Mouse (Mus musculus) cerebellum, adult 9-11 months (tissue): ENCODE measurements around the gene Cog5.
A peak's percentile ranks its signal among the peaks of the same experiment; 100 is the strongest.

Experiments used
- DNase-seq: peaks from one replicate; pipeline ENCODE4 v3.0.0; 2022

Gene Cog5

GRCm38 (mm10) chr12:31712233-31712632, 57.6 kb downstream of the Cog5 start:
- no peak for DNase-seq

DNA sequence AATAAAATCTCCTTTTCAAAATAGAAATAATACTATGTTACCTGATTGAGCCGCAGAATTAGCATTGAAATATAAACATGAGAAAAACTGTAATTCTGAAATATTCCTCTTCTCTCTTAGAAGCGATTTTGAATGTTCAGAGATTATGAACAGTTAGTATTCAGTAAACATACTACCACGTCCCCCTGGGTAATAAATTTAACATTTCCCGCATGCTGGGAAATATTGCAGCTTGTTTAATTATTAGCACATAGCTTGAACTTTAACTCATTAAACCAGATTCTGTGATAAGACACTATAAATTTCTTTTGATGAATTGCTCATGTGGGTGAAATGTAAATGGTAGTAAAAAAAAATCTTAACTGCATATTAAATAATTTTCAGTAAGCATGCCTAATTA, 58.1 kb downstream of the Cog5 start:
- DNase-seq = no peak

- peak; percentile 87 for DNase-seq
These were observed 58.9 kb downstream of the Cog5 start, which contains the start of gene Gpr22 for GRCm38 (mm10) chr12:31713600-31713999. Gene Gpr22 (minus strand): TSS chr12:31713947.

DNA sequence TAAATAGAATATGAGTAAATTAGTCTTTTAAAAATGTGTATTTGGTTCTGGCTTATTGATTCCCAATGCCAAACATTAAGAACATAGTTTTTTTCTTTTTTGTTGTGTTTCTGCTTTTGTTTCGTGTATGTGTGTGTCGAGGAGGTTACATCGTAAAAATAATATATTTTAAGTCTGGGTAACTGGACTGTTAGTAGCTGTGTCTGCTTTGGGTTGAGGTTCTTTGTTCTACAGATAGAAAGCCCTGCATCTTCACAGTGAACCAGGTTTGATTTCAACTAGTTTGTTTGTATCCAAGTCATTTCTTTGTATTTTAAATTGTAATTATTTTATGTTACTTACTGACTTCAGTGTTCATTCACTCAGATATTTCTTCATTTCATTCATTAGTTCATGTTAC, 59.4 kb downstream of the Cog5 start:
- DNase-seq = no peak

- DNase-seq = no peak
These were observed 65.1 kb downstream of the Cog5 start for GRCm38 (mm10) chr12:31719586-31720275.

- DNase-seq = no peak
These were observed 69.9 kb downstream of the Cog5 start for GRCm38 (mm10) chr12:31724576-31724975.

DNA sequence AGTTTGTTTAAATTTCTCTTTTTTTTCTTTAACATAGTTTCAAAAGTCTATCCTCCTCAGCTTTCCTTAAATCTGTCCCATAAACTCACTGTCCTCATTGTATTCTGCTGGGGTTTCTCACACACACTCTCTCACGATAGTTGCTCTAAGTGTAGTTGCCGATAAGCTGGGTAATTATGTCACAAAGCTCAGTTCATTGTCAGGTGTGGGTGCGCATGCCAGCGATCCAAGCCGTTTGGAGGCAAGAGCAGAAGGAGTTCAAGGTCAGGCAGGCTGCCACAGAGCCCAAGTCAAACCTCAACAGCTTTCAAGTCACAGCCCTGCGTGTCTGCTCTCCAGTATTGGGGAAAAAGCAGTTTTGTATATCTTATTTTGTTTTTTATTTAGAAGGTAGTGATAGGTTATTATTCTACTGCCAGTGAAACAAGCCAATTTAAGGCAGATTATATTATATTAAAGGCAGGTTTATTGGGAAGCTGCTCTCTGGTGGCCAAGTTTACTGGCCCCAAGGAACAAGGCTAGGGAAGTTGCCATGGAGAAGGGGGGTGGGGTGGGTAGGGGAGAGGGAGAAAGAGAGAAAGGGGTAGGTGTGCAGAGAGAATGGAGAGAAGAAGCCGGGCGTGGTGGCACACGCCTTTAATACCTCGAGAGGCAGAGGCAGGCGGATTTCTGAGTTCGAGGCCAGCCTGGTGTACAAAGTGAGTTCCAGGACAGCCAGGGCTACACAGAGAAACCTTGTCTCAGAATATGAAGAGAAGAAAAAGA, 71.0 kb downstream of the Cog5 start:
- no peak for DNase-seq

GRCm38 (mm10) chr12:31726707-31727106, 72.0 kb downstream of the Cog5 start:
- no peak for DNase-seq

- DNase-seq = no peak
These were observed 75.5 kb downstream of the Cog5 start for GRCm38 (mm10) chr12:31730126-31730525.

DNA sequence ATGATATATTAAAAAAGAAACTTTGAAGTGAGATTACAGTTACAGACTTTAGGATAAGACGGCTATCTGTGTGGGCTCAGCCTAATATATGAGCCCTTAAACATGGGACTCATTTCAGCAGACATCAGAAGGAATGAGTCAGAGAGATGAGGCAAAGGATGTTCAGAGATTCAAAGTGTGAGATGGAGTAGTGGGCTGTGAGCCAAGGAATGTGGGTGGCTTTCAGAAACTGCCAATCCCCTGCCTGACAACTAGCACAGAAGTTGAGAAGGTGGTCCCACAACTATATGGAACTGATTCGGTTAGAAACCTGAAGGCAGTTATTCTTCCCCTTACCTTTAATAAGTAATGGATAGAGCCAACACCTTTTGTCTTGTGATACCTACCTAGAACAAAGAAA, 79.9 kb downstream of the Cog5 start:
- no peak for DNase-seq

GRCm38 (mm10) chr12:31747301-31747700, 92.6 kb downstream of the Cog5 start:
- DNase-seq = no peak

GRCm38 (mm10) chr12:31749846-31750245, 95.2 kb downstream of the Cog5 start:
- no peak for DNase-seq

GRCm38 (mm10) chr12:31754465-31754864, 99.8 kb downstream of the Cog5 start:
- DNase-seq = no peak

DNA sequence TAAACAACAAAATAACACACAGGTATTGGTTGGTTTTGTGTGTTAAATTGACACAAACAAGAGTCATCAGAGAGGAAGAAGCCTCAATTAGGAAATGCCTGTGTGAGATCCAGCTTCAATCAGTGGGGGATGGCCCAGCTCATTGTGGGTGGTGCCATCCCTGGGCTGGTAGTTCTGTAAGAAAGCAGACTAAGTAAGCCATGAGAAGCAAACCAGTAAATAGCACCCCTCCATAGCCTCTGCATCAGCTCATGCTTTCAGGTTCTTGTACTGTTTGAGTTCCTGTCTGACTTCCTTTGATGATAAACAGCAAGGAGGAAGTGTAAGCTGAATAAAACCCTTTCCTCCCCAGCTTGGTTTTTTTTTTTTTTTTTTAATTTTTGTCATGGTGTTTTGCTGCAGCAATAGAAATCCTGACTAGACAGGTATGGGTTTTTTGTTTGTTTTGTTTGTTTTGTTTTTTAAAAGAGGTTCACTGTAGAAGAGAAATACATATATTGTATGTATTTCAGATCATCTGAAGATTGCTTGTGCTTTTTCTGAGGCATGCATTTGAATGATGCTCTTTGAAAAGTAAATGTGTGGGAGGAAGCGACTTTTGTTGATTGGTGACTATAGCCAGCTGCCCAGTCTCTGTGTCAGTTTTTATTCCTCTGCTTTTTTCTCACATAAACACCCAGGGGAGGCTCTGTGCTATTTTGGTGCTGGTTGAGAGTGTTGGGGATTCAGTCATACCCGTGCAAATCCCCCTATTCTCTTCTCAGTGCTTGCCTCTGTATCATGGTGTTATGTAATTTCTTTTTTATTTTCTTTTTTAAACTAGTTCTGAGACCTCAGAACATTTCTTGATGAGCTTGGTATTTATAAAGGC, 101.5 kb downstream of the Cog5 start:
- DNase-seq = no peak

- no peak for DNase-seq
These were observed 118.9 kb downstream of the Cog5 start for GRCm38 (mm10) chr12:31773612-31774011.

DNA sequence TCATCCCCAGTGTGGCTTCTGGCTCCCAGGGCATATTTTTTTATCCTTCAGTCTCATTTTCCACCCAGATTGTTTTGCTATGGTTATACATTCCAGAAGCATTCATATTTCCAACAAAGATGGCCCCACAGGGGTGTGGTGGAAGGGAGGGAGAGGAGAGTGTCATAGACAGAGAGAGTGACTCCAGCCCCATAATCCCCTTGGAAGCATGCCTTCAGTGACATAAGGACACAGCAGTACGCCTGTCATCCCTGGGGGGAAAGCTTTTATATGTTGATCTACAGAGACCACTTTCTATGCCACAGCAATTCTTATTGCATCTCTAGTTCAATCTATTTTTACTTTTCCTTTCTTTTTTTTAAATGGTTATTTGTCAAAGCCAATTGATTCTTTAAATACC, 129.6 kb downstream of the Cog5 start:
- DNase-seq = peak; percentile 18

DNA sequence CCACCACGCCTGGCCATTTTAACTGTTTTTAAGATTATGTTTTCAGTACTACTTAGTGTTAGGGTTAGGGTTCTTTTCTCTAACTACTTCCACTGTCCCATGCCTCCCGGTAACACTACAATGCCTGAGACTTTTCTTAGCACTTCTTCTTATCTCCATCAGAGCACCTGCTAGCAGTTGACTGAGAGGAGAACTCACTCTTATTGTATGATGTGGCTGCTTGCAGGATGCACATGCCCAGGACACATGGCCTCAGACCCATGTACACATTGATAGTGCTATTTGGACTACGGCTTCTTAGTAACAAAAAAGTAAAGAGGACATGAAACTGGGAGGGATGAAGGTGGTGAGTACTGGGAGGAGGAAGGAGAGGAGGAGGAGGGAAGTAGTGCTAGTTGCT, 133.9 kb downstream of the Cog5 start:
- no peak for DNase-seq

DNA sequence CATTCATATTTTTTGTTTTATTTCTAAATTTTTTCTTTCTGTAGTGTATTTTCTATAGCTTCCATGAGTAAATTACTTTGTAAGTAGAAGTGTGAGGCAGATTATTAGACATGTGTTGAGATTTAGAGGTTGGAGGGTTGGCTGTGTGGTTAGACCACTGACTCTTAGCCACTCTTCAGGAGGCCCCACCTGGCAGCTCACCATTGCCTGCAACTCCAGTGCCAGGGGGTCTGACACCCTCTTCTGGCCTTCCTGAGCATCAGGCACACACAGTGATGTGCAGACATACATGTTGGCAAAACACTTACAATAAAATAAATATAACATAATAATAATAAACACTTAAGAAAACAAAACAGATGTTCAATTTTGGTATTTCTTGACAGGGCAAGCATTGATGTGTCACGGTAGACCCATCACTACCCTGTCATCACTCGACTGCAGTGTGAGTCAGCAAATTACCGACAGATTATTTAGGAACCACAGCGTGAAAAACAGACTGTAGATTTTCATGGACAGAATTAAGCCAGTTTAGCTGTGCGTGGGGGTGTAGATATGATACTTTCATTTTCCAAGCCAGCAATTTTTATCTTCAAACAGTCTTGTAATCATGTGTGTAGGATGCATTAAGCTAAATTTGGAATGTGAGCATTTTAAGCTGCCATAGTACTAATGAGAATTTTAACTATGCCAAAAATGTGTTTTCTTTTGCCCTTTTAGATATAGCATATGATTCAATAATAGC, 151.9 kb downstream of the Cog5 start:
- DNase-seq = no peak

DNA sequence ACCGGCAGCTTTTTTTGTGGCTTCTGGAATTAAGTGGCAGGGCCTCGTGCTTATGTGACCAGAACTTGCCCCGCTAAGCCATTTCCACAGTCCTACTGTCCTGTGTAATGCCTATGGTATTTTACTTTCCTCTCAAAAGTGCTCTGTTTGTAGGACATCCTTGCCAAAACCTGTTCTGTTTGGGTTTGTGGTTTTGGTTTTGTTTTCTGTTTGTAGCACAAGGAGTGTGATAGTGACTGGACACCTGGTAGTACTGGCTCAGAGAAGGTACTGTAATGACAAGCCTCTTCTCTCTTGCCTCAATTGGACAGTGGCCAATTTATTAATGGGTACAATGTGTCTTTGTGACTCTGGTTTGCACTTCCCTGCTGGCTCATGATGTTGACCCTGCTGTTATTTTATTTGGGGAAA, 163.4 kb downstream of the Cog5 start:
- DNase-seq = peak; percentile 84

DNA sequence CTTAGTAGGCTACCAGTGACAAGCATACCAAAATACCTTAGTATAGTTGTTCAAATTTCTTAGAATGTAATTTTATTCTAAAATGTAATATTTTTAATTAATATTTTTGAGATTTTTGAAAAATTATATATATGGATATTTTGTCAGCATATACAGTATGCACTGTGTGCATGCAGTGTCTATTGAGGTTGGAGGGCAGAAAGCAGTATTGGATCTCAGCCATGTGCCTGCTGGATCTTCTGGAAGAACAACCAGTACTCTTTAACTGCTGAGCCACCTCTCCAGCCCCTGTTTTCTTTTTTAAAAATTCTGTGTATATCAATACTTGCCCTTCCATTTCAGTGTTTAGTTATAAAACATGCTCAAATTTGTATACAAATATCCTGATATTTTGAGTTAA, 164.4 kb downstream of the Cog5 start:
- DNase-seq = no peak

DNA sequence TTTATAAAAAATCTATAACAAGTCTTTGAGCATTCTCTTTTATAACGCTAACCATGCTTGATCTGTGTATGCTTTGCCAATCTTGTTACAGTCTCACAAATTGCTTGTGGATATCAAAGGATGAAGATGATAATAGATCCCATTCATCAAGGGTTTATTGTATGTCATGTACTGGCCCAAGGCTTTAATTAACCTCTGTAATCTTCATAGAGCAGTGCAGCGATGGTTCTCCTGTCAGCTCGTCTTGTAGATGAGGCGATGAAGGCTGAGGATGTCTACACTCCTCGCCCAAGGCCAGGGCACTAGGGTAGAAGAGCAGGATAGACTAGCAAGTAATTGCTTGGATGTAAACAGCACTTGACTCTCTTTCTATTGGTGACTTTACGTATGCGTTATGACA, 164.9 kb downstream of the Cog5 start:
- DNase-seq = no peak

DNA sequence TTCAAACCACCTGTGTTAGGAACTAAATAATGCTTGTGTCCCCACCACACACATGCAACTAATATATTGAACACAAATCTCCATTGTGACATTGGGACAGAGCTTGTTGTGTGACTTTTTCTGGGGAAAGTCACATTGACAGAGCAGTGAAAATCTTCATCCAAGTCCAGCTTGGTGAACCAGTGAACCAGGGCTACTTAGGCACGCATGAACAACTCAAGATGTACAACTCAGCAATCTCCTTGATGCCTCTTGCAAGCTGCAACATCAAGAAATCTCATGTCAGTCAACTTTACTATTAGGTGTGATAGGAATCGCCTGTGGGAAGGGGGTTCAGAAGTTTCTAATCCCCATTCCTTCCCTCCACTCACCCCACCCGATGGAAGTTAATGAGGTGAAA, 169.0 kb downstream of the Cog5 start:
- no peak for DNase-seq

DNA sequence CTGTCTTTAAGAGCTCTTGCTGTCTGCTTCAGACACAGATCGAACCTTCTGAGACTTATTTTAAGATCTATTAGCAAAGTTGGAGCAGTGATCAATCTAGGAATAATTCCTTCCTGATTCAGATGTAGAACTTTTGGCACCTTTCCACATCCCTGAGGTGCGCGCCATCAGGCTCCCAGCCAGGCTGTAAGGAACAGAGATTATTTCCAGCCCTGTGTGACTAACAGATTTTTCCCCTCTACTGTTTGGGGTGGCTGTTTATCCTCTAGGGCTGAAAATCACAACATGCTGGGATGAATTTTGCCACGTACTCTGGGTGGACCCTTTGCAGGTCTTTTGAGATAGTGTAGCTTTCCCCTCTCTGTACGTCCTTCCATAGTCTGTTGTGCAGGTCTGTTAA, 170.2 kb downstream of the Cog5 start:
- peak; percentile 72 for DNase-seq
